Mouse (Mus musculus) ES-CJ7 (cell line): ENCODE measurements at regions not wholly inside any gene's neighbourhood (a gene's known extent, or its start where the extent isn't known, plus 50 kb on each side); places are given as distances from the start of the nearest gene placed in this dataset.

Experiments used
- DNase-seq: peaks from one replicate; pipeline ENCODE4 v3.0.0; 2011; ENCODE audit warnings: low read depth, low spot score

- DNase-seq, result peak; percentile 71
Measured at GRCm38 (mm10) chr12:118659240-118660120, 186.6 kb upstream of the Sp8 start.

GRCm38 (mm10) chr12:118650483-118651160, 195.5 kb upstream of the Sp8 start:
- no peak for DNase-seq

GRCm38 (mm10) chr12:118649323-118649973, 196.7 kb upstream of the Sp8 start:
- DNase-seq, result no peak

GRCm38 (mm10) chr12:118648673-118649072, 197.5 kb upstream of the Sp8 start:
- DNase-seq, result peak; percentile 18

- DNase-seq, result no peak
Measured at GRCm38 (mm10) chr12:118647270-118648042, 198.7 kb upstream of the Sp8 start.

- DNase-seq, result no peak
Measured at GRCm38 (mm10) chr12:118640925-118641324, 205.2 kb upstream of the Sp8 start.

- DNase-seq, result no peak
Measured at GRCm38 (mm10) chr12:118637214-118637613, 208.9 kb upstream of the Sp8 start.

- DNase-seq, result no peak
Measured at GRCm38 (mm10) chr12:118635456-118635855, 210.7 kb upstream of the Sp8 start.

GRCm38 (mm10) chr12:118630373-118630772, 215.8 kb upstream of the Sp8 start:
- DNase-seq, result no peak

- no peak for DNase-seq
Measured at GRCm38 (mm10) chr12:118621697-118622485, 224.2 kb upstream of the Sp8 start.

GRCm38 (mm10) chr12:118620847-118621636, 225.1 kb upstream of the Sp8 start:
- DNase-seq, result no peak

- DNase-seq, result no peak
Measured at GRCm38 (mm10) chr12:118597015-118597414, 249.1 kb upstream of the Sp8 start.

GRCm38 (mm10) chr12:118594781-118595574, 251.2 kb upstream of the Sp8 start:
- DNase-seq, result peak; percentile 5

- no peak for DNase-seq
Measured at GRCm38 (mm10) chr12:118583829-118584628, 262.1 kb upstream of the Sp8 start.

- no peak for DNase-seq
Measured at GRCm38 (mm10) chr12:118569811-118570210, 268.6 kb upstream of the Sp4 start.

- no peak for DNase-seq
Measured at GRCm38 (mm10) chr12:118566681-118567080, 265.4 kb upstream of the Sp4 start.

- no peak for DNase-seq
Measured at GRCm38 (mm10) chr12:118564394-118565112, 263.3 kb upstream of the Sp4 start.

GRCm38 (mm10) chr12:118562226-118562625, 261.0 kb upstream of the Sp4 start:
- DNase-seq, result no peak
